Mouse (Mus musculus): Measurements from ENCODE around the gene Pacrg.
A peak's percentile ranks its signal among the peaks of the same experiment; 100 is the strongest.

The Pacrg gene

DNA sequence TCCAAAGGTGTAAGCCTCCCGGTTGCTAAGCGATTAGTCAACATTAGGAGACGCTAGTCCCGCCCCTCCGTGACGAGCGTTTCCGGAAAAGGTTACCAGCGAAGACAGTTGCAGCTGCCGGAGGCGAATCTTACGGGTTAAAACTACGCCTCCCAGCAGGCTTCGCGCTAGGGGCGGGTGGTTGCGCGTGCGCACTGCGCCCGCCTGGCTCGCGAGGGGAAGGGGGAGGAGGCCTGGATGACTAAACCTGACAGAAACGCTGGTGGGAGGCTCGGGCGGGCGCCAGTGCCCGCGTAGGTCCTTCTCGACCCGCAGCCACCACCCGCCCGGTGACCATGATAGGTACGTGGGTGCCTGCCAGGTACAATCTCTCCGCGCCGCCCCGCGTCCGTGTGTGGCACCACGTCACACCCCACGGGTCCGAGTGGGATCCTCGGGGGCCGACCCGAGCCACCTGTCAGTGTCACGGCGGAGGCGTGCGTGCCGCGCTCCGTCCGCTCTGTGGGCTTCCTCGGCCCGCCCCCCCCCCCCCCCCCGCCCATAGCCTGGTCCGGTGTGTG, at the start of gene Pacrg, which contains the start of gene Prkn:
Gene Pacrg (minus strand): TSS at position 164 of the 560 bp plus-strand sequence.
Gene Prkn (plus strand): TSS at position 237 of the 560 bp plus-strand sequence.
- peak; percentile 98 for DNase-seq (ENCODE audit: low read depth, low spot score)

DNA sequence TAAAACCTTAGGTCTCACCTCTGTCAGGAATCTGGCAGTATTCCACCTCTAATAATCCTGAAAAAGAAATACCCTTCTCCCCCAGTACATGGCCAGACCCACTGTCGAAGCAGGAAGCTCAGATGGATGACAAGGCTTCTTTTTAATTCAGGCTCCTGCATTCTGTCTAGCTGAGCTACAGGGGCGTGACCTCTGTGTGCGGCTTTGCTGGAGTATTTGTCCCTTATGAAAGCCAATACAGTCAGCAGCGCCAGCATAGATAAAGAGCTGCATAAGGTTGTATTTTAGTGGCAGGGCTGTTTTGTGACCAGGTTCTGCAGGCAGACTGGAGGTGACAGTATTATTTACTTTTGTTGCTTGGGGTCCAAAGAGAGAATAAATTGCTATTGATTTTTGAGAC, 47.8 kb upstream of the Pacrg start:
- no peak for DNase-seq (ENCODE audit: low read depth, low spot score)

DNA sequence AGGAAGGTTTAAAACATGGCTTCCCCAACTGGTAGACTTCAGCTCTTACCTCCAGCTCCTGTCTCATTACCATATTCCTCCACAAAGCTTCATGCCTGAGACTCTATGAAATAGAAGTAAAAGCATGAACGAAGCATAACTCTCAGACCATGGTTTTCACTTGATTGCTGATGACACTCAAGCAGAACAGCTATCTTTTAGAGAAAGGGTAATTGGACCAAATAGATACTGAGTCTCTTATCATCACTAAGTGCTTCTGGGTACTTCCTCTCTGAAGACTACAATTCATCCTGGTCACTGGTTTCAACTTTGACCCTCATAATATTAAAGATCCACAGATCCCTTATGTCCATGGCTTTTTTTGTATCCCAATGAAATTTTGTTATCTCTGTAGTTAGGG, 42.1 kb upstream of the Pacrg start:
- no peak for DNase-seq (ENCODE audit: low read depth, low spot score)

- DNase-seq (ENCODE audit: low read depth, low spot score): no peak
These were observed 38.9 kb upstream of the Pacrg start for GRCm38 (mm10) chr17:10878986-10879385.

DNA sequence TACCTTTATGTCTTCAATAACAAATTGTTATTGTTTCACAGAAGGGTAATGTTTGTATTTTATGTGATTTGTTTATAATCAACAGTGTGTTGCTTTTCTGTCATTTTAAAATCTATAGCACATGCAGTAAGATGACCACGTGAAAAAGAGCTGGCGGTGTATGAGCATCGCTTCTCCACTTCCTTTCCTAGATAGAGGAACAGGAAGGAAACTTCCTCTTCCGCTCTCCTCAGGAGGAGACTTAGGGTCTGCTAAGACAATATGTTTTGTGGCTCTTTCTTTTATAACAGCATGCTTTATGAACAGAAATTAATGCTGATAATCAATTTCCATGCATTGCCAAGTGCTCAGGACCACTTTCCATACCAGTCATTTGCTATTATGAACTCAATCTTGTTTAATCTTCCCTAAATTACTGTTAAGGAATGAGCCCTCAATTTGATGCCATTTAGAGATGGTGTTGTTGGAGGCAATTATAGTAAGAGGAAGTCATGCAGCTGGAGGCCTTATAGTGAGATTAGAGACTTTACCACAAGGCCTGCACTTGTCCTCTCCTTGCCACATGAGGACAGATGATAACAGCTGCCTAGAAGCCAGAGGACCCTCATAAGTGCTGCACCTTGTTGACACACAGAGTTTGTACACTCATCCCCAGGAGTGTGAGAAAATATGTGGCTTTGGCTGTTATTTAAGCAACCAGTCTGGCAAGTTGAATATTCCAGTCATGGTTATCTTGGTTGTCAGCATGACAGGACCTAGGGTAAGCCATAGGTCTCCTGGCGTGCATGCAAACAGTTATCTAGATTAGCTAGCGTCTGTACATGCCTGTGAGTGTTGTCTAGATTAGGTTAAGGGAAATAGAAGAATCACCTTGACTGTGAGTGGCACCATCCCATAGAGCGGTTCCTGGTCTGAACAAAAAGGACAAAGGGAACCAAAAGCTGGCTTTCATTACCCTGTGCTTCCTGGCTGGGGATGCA, 34.4 kb upstream of the Pacrg start:
- no peak for DNase-seq (ENCODE audit: low read depth, low spot score)

GRCm38 (mm10) chr17:10854207-10854606, 14.1 kb upstream of the Pacrg start:
- DNase-seq (ENCODE audit: low read depth, low spot score): no peak

DNA sequence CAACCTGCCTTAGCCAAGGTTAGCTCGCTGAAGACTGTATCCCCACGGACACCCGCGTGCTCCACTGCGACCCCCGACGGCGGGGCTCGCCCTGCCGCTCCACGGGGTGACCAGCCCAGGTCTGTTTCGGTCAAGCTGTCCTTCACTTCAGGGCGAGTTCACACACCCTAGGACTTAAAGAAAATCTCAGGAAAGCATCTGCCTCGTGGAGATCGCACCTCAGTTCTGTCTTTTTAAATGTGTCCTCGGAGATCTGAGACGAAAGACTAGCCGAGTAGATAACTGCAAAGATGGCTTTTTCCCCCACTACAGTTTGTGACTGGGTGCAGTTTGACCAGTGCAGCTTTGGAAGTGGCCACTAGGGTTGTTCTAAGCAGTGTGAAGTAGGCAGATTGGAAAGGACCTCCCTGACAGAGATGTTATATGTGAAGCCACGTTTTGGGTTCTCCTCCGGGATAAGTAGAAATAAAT, 655 bp upstream of the Pacrg start:
- DNase-seq (ENCODE audit: low read depth, low spot score): no peak

DNA sequence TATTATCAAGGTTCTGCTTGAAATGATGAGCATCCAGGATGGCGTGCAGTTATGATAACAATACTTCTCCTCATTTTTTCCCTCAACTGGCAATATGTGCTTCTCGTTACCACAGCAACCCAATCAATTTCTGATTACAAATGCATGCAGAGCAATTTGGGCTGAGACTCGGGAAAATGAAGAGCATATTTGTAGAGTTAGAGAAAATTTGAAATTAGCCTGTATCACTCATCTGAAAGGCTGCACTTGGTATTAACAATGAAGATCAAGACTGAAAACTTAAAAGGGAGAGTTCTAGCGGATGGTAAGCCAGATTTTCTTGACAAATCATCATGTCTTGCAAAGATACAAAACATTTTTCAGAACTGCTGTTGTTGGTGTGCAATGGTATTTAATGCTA, 21.1 kb downstream of the Pacrg start:
- DNase-seq (ENCODE audit: low read depth, low spot score): peak; percentile 22

DNA sequence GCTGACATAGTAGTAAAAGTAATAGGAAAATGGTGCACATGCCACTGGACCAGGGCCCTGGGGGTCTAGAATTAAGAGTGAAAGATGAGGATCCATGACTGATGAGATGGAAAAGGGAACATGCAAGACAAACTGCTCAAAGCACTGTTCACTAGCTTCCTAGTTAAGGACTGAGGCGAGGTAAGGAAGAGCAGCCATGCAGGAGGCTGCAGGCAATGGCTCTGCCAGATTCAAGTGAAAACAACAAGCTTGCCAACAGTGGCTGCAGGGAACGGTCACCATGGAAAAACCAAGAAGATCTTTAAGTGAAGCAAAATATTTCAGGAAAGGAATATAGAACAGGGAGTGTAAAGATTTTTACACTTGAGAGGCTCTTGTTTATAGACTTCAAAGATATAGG, 31.5 kb downstream of the Pacrg start:
- DNase-seq (ENCODE audit: low read depth, low spot score): no peak

DNA sequence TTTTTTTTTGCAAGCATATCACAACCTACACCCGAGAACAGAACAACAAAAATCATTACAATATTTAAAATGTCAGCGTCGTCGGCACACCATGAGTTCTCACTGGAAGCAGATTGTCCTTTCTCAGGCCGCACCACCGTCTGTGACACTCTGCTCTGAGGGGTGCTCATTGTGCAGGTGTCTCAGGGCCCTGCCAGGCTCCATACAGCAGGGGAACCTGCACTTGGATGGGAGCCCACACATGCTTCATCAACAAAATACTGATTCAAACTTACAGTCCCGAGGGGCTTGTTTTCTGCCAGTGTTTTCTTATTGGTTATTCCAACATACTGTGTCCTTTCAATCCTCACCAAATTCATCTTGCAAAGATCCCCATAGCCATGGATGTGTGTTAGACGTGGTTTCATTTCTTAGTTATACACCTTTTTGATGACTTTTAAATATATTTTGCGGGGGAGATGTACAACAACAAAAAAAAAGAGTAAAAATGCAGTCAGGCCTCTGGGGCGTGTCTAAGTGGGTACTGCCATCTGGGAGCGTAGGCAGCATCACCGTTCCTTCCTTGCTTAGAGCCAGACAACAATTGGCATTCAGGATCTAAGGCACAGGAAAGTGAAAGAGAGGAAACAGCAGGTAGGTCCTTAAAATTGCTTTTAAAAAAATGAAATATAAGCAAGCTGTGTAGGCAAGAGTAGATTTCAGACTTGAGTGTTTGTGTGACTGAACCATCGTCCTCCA, 32.7 kb downstream of the Pacrg start:
- peak; percentile 40 for DNase-seq (ENCODE audit: low read depth, low spot score)

DNA sequence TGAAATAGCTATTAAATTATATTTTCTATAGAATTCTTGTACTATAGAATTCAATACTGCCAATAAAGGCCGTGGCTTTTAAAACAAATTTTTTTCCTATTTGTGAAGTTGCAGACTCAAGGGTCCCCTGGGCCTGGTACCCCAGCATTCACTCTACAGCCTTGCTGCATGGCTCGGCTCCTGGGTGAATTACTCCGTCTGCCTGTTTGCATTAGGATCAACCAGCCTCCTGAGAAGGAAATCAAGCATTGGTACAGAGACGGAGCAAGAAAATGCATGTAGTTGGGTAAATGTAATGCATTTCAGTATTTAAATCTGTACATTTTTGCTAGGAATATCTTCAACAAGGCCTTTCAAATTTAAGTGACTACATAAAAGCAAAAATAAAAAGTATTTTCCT, 33.4 kb downstream of the Pacrg start:
- DNase-seq (ENCODE audit: low read depth, low spot score): no peak

- DNase-seq (ENCODE audit: low read depth, low spot score): no peak
These were observed 48.5 kb downstream of the Pacrg start for GRCm38 (mm10) chr17:10791661-10792060.

DNA sequence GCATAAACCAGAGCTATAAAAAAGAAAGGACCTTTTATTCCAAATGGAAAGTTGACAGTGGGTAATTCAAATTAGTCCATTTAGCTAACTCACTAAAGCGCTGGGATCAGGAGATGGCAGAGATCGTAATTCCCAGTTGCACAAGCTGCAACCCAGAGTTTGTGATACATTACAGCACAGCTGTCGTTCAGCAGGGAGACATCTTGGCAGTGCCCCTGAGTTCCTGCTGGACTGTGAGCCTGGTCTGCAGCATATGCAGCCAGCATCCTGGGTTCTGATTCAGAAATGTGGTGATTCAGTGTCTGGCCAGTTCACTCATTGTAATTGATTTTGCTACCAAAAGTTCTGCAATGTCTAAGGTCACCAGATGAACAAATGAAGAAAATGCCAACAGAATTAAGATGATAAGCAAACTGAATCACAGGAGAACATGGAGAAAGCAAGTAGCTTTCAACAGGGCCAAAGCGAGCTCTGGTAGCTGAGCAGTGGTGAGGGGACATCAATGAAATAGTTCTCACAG, 55.6 kb downstream of the Pacrg start:
- no peak for DNase-seq (ENCODE audit: low read depth, low spot score)

DNA sequence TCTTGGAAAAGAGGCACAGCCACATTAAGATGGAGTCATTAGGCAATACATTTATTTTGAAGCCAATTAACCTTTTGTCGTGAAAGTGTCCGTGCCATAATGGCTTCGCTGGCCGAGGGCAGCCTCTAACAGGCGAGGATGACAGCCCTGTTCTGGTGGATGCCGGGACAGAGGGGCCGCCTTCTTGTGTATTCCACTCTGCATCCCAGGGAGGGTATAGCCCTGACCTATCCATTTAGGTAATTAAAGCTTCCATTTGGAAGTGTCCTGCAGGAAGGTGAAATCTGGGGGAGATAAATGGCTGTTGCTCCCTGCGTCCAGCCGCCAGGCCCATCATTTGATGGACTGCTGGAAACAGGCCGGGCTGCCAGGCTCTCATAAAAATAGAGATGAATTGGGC, 63.6 kb downstream of the Pacrg start:
- no peak for DNase-seq (ENCODE audit: low read depth, low spot score)

DNA sequence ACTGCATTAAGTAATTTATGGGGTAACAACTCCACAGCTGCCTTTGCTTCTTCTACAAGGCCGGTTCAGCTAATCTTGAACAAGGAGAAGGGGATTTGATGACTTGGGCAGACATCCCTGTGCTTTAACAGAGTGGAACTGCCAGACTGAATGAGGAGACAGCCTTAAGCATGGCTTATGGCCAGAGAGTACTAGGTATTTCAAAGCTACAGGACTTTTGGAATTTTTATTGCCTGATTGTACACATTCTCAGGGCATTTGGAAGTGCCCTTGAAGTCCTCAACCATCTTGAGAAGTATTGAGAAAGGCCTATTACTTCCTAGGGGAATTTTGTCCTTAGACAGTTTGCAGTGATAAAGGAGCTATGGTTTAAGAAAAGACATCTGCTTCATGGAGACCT, 65.6 kb downstream of the Pacrg start:
- no peak for DNase-seq (ENCODE audit: low read depth, low spot score)

GRCm38 (mm10) chr17:10772207-10772606, 67.9 kb downstream of the Pacrg start:
- no peak for DNase-seq (ENCODE audit: low read depth, low spot score)

DNA sequence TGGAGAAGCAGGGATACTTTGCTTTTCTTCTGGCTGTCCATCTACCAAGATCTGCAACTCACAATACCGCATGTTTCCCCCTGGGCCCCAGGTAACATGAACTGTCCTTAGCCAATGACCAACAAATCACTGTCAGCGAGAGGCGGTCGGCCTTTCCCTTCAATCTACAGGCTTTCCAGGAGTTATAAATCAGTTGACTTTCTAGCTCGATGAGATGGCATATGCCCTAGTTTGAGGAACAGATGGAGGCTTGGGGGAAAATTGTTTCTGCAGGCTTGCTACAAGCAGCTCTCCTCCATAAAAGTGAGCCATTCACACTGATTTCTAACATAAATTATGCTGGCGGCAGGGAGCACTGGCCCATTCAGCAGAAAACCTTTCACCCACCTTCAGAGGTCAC, 70.2 kb downstream of the Pacrg start:
- peak; percentile 50 for DNase-seq (ENCODE audit: low read depth, low spot score)

DNA sequence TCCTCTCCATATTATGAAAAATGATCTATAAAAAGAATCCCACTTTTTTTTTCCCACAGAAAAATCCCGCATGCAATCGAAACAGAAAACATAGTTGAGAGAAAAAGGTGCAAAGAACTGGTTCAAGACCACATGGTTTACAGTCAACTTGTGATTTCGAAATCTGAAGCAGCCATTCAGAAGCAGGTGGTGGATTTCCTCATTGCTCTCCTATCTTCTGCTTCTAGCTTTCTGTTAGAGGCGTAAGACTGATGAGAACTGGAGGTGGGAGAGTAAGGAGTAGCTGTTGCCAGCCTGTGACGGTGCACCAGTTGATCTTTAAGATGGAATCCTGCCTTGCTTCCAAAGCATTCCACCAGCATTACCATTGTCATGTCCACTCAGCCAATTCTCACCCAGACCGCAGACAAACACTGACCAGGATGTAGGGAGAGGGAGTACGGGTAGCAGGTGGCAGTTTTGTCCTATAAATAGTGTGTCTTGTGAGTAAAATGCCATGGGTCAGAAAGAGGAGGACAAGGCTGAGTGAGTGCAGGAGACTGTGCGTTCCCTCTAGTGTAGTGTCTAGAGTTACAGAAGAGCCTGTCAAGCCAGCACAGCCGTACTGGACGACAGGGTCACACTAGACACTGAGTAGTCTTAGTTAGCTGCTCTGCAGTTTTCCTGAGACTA, 73.2 kb downstream of the Pacrg start:
- no peak for DNase-seq (ENCODE audit: low read depth, low spot score)

DNA sequence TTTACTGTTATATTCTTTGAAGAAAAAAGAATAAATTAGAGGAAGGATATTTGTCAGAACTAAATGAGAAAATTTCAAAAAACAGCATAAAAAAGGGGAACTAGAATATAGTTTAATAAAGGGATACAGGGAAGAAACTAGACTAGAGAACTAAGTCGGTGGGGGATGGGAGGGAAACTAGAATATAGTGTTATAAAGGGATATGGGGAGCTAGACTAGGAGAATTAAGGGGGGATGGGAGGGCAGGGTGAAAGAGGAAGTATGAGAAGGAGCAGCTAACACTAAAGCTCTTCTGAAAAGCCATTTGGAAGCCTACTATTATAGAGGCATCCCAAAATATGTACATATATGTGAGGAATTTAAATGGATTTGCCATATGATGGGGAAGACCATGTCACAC, 75.8 kb downstream of the Pacrg start:
- DNase-seq (ENCODE audit: low read depth, low spot score): no peak

DNA sequence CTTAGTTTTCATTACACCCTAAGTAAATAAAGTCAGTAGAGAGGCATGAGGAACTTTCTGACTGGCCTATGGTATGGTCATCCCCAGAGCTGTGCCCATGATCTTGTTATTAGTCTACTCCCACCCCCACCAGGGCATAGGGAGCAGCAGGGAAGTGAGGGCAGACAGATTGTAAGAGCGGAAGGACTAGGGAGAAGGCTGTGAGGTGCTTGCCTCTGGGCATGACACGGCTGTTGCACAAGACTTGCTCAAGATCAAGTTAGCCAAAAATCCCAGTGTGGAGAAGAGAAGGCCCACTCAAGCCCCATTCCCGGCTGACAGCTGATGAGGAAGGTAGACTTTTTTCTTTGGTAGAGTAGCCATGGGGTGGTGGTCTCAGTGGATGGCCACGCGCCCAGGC, 82.7 kb downstream of the Pacrg start:
- DNase-seq (ENCODE audit: low read depth, low spot score): no peak

GRCm38 (mm10) chr17:10744709-10745461, 95.2 kb downstream of the Pacrg start:
- DNase-seq (ENCODE audit: low read depth, low spot score): peak; percentile 87

All from telencephalon, adult 2 months (tissue).